Mouse (Mus musculus) MEL (cell line): ENCODE data around the gene 0610030E20Rik. TPM values are rescaled to one million over a fixed set of nuclear protein-coding genes. Genes with fewer than 3 reads are reported as not detected.

ENCODE experiments used
- DNase-seq: peaks from one replicate; pipeline ENCODE4 v3.0.0; 2011; ENCODE audit warnings: low read depth, low spot score
- H3K27ac ChIP-seq: 2 replicates; pipeline ENCODE4 v1.5.1; 2012; ENCODE audit warnings: low read depth, mild to moderate bottlenecking, control low read depth, low read length, moderate library complexity; ENCODE audit not compliant: control insufficient read depth
- H3K27me3 ChIP-seq, 2 experiments: fragments of 150-350 bp in 1 of 2; sonication (generic) in 1 of 2; 2 replicates each; pipeline ENCODE4 v1.6.1; 2012; ENCODE audit warnings: low read length in 2 of 2, mild to moderate bottlenecking in 2 of 2, improper control_type of control experiment in 1 of 2, moderate library complexity in 1 of 2; ENCODE audit not compliant: insufficient read depth in 2 of 2, control insufficient read depth in 1 of 2
- H3K36me3 ChIP-seq, 2 experiments: 2 replicates each; pipeline ENCODE4 v1.6.1; 2012 to 2014; ENCODE audit warnings: low read length in 2 of 2, improper control_type of control experiment in 1 of 2, inconsistent platforms in 1 of 2, mild to moderate bottlenecking in 1 of 2; ENCODE audit not compliant: insufficient read depth in 2 of 2, control insufficient read depth in 1 of 2
- H3K4me1 ChIP-seq, 2 experiments: fragments of 150-350 bp in 1 of 2; sonication (generic) in 1 of 2; 2 replicates each; pipeline ENCODE4 v1.6.1; 2012; ENCODE audit warnings: low read length in 2 of 2, improper control_type of control experiment in 1 of 2, mild to moderate bottlenecking in 1 of 2; ENCODE audit not compliant: insufficient read depth in 2 of 2, control insufficient read depth in 1 of 2
- H3K4me3 ChIP-seq, 2 experiments: fragments of 150-350 bp in 1 of 2; sonication (generic) in 1 of 2; 2 replicates each; pipeline ENCODE4 v1.5.1; 2012; ENCODE audit warnings: low read depth in 2 of 2, low read length in 2 of 2, mild to moderate bottlenecking in 2 of 2, moderate library complexity in 2 of 2, control low read depth in 1 of 2, improper control_type of control experiment in 1 of 2; ENCODE audit not compliant: control insufficient read depth in 1 of 2, insufficient read depth in 1 of 2
- H3K79me2 ChIP-seq: 2 replicates; pipeline ENCODE4 v1.6.1; 2012; ENCODE audit warnings: mild to moderate bottlenecking, low read length, moderate library complexity; ENCODE audit not compliant: control insufficient read depth, poor library complexity, insufficient read depth
- H3K9ac ChIP-seq: 2 replicates; pipeline ENCODE4 v1.6.1; 2012; ENCODE audit warnings: low read depth, mild to moderate bottlenecking, control low read depth, low read length, moderate library complexity; ENCODE audit not compliant: control insufficient read depth, poor library complexity, severe bottlenecking
- H3K9me3 ChIP-seq: fragments of 150-350 bp; sonication (generic); replicated peaks from 2 replicates; pipeline ENCODE4 v1.6.1; 2012; ENCODE audit warnings: mild to moderate bottlenecking, low read length, improper control_type of control experiment, moderate library complexity; ENCODE audit not compliant: insufficient read depth
- CHD2 ChIP-seq: IDR thresholded peaks from 2 replicates; pipeline ENCODE4 v1.6.1; 2011; ENCODE audit warnings: low read length, improper control_type of control experiment
- CTCF ChIP-seq, 3 experiments: IDR thresholded peaks in 2 of 3; conservative IDR thresholded peaks in 1 of 3; 2 replicates each; pipeline ENCODE4 v1.5.1; 2011 to 2012; ENCODE audit warnings: low read length in 3 of 3, low read depth in 2 of 3, mild to moderate bottlenecking in 2 of 3, improper control_type of control experiment in 1 of 3, inconsistent platforms in 1 of 3, mixed read lengths in 1 of 3, moderate library complexity in 1 of 3; ENCODE audit not compliant: control insufficient read depth in 1 of 3, insufficient read depth in 1 of 3, poor library complexity in 1 of 3, severe bottlenecking in 1 of 3
- E2F4 ChIP-seq: IDR thresholded peaks from 2 replicates; pipeline ENCODE4 v1.6.1; 2011; ENCODE audit warnings: low read depth, low read length, improper control_type of control experiment, borderline replicate concordance
- ETS1 ChIP-seq: IDR thresholded peaks from 2 replicates; pipeline ENCODE4 v1.6.1; 2012; ENCODE audit warnings: low read depth, mild to moderate bottlenecking, inconsistent platforms, low read length, improper control_type of control experiment, moderate library complexity
- GABPA ChIP-seq: IDR thresholded peaks from 2 replicates; pipeline ENCODE4 v1.6.1; 2012; ENCODE audit warnings: low read depth, mild to moderate bottlenecking, inconsistent platforms, low read length, improper control_type of control experiment, moderate library complexity
- JUND ChIP-seq: IDR thresholded peaks from 2 replicates; pipeline ENCODE4 v1.6.1; 2011; ENCODE audit warnings: low read depth, mild to moderate bottlenecking, improper control_type of control experiment, low read length
- MAFK ChIP-seq: IDR thresholded peaks from 2 replicates; pipeline ENCODE4 v1.6.1; 2011; ENCODE audit warnings: low read depth, mild to moderate bottlenecking, low read length, improper control_type of control experiment, borderline replicate concordance
- MAX ChIP-seq: IDR thresholded peaks from 2 replicates; pipeline ENCODE4 v1.6.1; 2011; ENCODE audit warnings: low read length, improper control_type of control experiment
- MEF2A ChIP-seq: IDR thresholded peaks from 2 replicates; pipeline ENCODE4 v1.6.1; 2014; ENCODE audit warnings: low read depth, mild to moderate bottlenecking, inconsistent platforms, low read length, improper control_type of control experiment; ENCODE audit not compliant: poor library complexity, insufficient replicate concordance, severe bottlenecking; ENCODE audit errors: extremely low read depth
- MXI1 ChIP-seq: IDR thresholded peaks from 2 replicates; pipeline ENCODE4 v1.6.1; 2011; ENCODE audit warnings: mild to moderate bottlenecking, low read depth, low read length, improper control_type of control experiment
- MYB ChIP-seq: IDR thresholded peaks from 2 replicates; pipeline ENCODE4 v1.6.1; 2011; ENCODE audit warnings: mild to moderate bottlenecking, low read depth, low read length, improper control_type of control experiment
- MYC ChIP-seq: IDR thresholded peaks from 2 replicates; pipeline ENCODE4 v1.6.1; 2011; ENCODE audit warnings: low read depth, mild to moderate bottlenecking, low read length, improper control_type of control experiment, moderate library complexity
- NRF1 ChIP-seq: IDR thresholded peaks from 2 replicates; pipeline ENCODE4 v1.6.1; 2014; ENCODE audit warnings: low read depth, mild to moderate bottlenecking, inconsistent platforms, low read length, improper control_type of control experiment, moderate library complexity; ENCODE audit not compliant: poor library complexity, insufficient read depth, severe bottlenecking
- POLR2AphosphoS2 ChIP-seq: IDR thresholded peaks from 2 replicates; pipeline ENCODE4 v1.6.1; 2011; ENCODE audit warnings: low read length, improper control_type of control experiment
- SIN3A ChIP-seq: IDR thresholded peaks from 2 replicates; pipeline ENCODE4 v1.6.1; 2012; ENCODE audit warnings: low read length, improper control_type of control experiment, inconsistent platforms
- TBP ChIP-seq: IDR thresholded peaks from 2 replicates; pipeline ENCODE4 v1.8.0; 2011; ENCODE audit warnings: low read depth, low read length, improper control_type of control experiment
- UBTF ChIP-seq: IDR thresholded peaks from 2 replicates; pipeline ENCODE4 v1.6.1; 2012; ENCODE audit warnings: low read depth, mild to moderate bottlenecking, inconsistent platforms, low read length, improper control_type of control experiment, moderate library complexity, borderline replicate concordance; ENCODE audit not compliant: insufficient read depth
- ZC3H11A ChIP-seq: IDR thresholded peaks from 2 replicates; pipeline ENCODE4 v1.6.1; 2012; ENCODE audit warnings: low read depth, mild to moderate bottlenecking, inconsistent platforms, low read length, improper control_type of control experiment
- ZKSCAN1 ChIP-seq: IDR thresholded peaks from 2 replicates; pipeline ENCODE4 v1.6.1; 2012; ENCODE audit warnings: low read depth, mild to moderate bottlenecking, inconsistent platforms, low read length, improper control_type of control experiment, moderate library complexity
- polyA plus RNA-seq, 2 experiments: library from polyadenylated mRNA; stranded (reverse) in 1 of 2; unstranded in 1 of 2; fragments of >175 nt in 1 of 2; fragments of >200 nt in 1 of 2; gene quantifications; 2 replicates each; pipeline versions ENCODE4 v1.2.1 to v1.2.4; 2012; ENCODE audit warnings: low replicate concordance in 2 of 2, low read depth in 1 of 2; ENCODE audit not compliant: insufficient read length in 2 of 2, insufficient read depth in 1 of 2, missing spikeins in 1 of 2
- total RNA-seq: library from RNA; depleted of rRNA; stranded (reverse); fragments of 300-350 nt; gene quantifications from 2 replicates; pipeline ENCODE4 v1.2.3, GENCODE M21; 2012

The 0610030E20Rik gene
- total and polyA plus RNA-seq, 3 experiments: 14.2 to 28.5 TPM; not detected in 1

- no peaks in the 10 kb centered on the region for H3K4me1 ChIP-seq
Observed at GRCm38 (mm10) chr6:72303510-72303909, 43.6 kb upstream of the 0610030E20Rik start.

GRCm38 (mm10) chr6:72312198-72312597 lies 34.9 kb upstream of the 0610030E20Rik start:
- no peak overlapping the region for H3K9ac ChIP-seq
- no peaks in the 10 kb centered on the region; a peak in 2 of 4 replicates for H3K36me3 ChIP-seq
- no peak overlapping the region for H3K27ac ChIP-seq
- no peaks in the 10 kb centered on the region for H3K9me3 ChIP-seq
- TF ChIP-seq POLR2AphosphoS2 (peak; percentile 53; the same call in 1 of the 2 replicates), MXI1 (no peak), TBP (no peak)
- no peaks in the 10 kb centered on the region for H3K27me3 ChIP-seq
- H3K4me1 ChIP-seq: no peaks in the 10 kb centered on the region
- H3K79me2 ChIP-seq: no peaks in the 10 kb centered on the region
- no peak for DNase-seq
- H3K4me3 ChIP-seq: no peak overlapping the region

More at GRCm38 (mm10) chr6:72303510-72303909, 43.6 kb upstream of the 0610030E20Rik start:
- Histone ChIP-seq H3K27ac (no peak overlapping the region), H3K27me3 (peaks cover 0 to 3% of the 10 kb centered on the region in 2 experiments; a peak in 2 of 4 replicates), H3K36me3 (no peaks in the 10 kb centered on the region), H3K9ac (no peak overlapping the region), H3K79me2 (no peaks in the 10 kb centered on the region), H3K9me3 (no peaks in the 10 kb centered on the region), H3K4me3 (no peak overlapping the region)
- no peak for DNase-seq
- TF ChIP-seq MEF2A (no peak), JUND (no peak), ETS1 (no peak), MAFK (no peak), CTCF (IDR thresholded peaks at IDR 0.05 in 2 of 3, conservative IDR thresholded peaks at IDR 0.05 in 1 of 3; ENCODE audit: control insufficient read depth in 1 of 3, insufficient read depth in 1 of 3, low read depth in 2 of 3, low read length in 3 of 3, poor library complexity in 1 of 3, severe bottlenecking in 1 of 3) (no peak), MAX (no peak), E2F4 (no peak), ZKSCAN1 (no peak), NRF1 (no peak), ZC3H11A (no peak), MYB (no peak), UBTF (no peak), MYC (no peak), CHD2 (no peak), POLR2AphosphoS2 (no peak), GABPA (no peak), MXI1 (no peak), SIN3A (no peak)
